Mouse (Mus musculus) embryonic facial prominence, embryonic 12.5 days (tissue): ENCODE results near the gene Edil3. TPM values are rescaled to one million over a fixed set of nuclear protein-coding genes. Genes with fewer than 3 reads are reported as not detected.
A peak's percentile ranks its signal among the peaks of the same experiment; 100 is the strongest.

Experiments used
- ATAC-seq: fragments of 200-750 bp; cut with Nextera tagmentation; 2 replicates; pipeline ENCODE4 v1.8.0; 2017; ENCODE audit not compliant: insufficient number of reproducible peaks, insufficient read depth, low FRiP score, low TSS enrichment
- H3K27ac ChIP-seq: fragments of 300-500 bp; sonication (generic); 2 replicates; pipeline ENCODE4 v1.5.1; 2016; ENCODE audit warnings: mild to moderate bottlenecking
- H3K27me3 ChIP-seq: fragments of 300-500 bp; sonication (generic); 2 replicates; pipeline ENCODE4 v1.6.1; 2016; ENCODE audit warnings: mild to moderate bottlenecking, moderate library complexity
- H3K36me3 ChIP-seq: fragments of 300-500 bp; sonication (generic); 2 replicates; pipeline ENCODE4 v1.6.1; 2016; ENCODE audit warnings: mild to moderate bottlenecking
- H3K4me1 ChIP-seq: fragments of 300-500 bp; sonication (generic); 2 replicates; pipeline ENCODE4 v1.6.1; 2016
- H3K4me2 ChIP-seq: fragments of 300-500 bp; sonication (generic); replicated peaks from 2 replicates; pipeline ENCODE4 v1.6.1; 2016; ENCODE audit warnings: mild to moderate bottlenecking, moderate library complexity
- H3K4me3 ChIP-seq: fragments of 300-500 bp; sonication (generic); 2 replicates; pipeline ENCODE4 v1.5.1; 2016; ENCODE audit warnings: mild to moderate bottlenecking
- H3K9ac ChIP-seq: fragments of 300-500 bp; sonication (generic); 2 replicates; pipeline ENCODE4 v1.6.1; 2016; ENCODE audit warnings: mild to moderate bottlenecking, moderate library complexity
- H3K9me3 ChIP-seq: fragments of 300-500 bp; sonication (generic); 2 replicates; pipeline ENCODE4 v1.6.1; 2016; ENCODE audit warnings: mild to moderate bottlenecking, moderate library complexity
- WGBS: fragments of 180-500 bp; shearing (Covaris S2); methylation state at CpG from one replicate; pipeline ENCODE4 v1.1.7; 2016; 5-methylcytosine and 5-hydroxymethylcytosine counted together
- polyA plus RNA-seq: library from polyadenylated mRNA; unstranded; fragments of >200 nt; fragmentation: Nextera tagmentation; extraction: Ambion mirVana; gene quantifications from 2 replicates; pipeline ENCODE4 v1.2.1, GENCODE M21; 2016

Gene Edil3
- 20.5 and 22.7 TPM in 2 replicates for polyA plus RNA-seq

- Histone ChIP-seq H3K27ac (peak within 1 kb of the TSS; percentile 67), H3K27me3 (no peaks in the 10 kb centered on the region), H3K9me3 (no peaks in the 10 kb centered on the region)
These were observed at the start of gene Edil3 for GRCm38 (mm10) chr13:88821440-88822331. TSS of gene Edil3 (plus strand) at chr13:88821472.

GRCm38 (mm10) chr13:88799186-88799585 lies 22.1 kb upstream of the Edil3 start:
- Histone ChIP-seq H3K4me3 (no peak overlapping the region), H3K27me3 (no peaks in the 10 kb centered on the region), H3K9me3 (no peaks in the 10 kb centered on the region), H3K9ac (no peak overlapping the region), H3K36me3 (no peaks in the 10 kb centered on the region), H3K4me2 (no peak overlapping the region), H3K27ac (no peak overlapping the region), H3K4me1 (no peaks in the 10 kb centered on the region)
- no peak for ATAC-seq
- WGBS = 88% methylated on average over 1 of the region's 1 CpGs

More at GRCm38 (mm10) chr13:88821440-88822331, at the start of gene Edil3:
- Histone ChIP-seq H3K4me2 (peak within 1 kb of the TSS; percentile 75), H3K9ac (peak within 1 kb of the TSS; percentile 75), H3K36me3 (no peaks in the 10 kb centered on the region), H3K4me1 (0 out of 2 replicates have a peak, but pooled peaks cover 3% of the 10 kb centered on the region), H3K4me3 (peak within 1 kb of the TSS; percentile 71)
- peak; percentile 81 for ATAC-seq
- under 1% methylated on average over 53 of the region's 60 CpGs for WGBS

- Histone ChIP-seq H3K36me3 (no peaks in the 10 kb centered on the region), H3K4me3 (no peak overlapping the region), H3K27ac (no peak overlapping the region), H3K4me2 (no peak overlapping the region), H3K9ac (no peak overlapping the region), H3K27me3 (no peaks in the 10 kb centered on the region), H3K4me1 (0 out of 2 replicates have a peak, but pooled peaks cover 3% of the 10 kb centered on the region), H3K9me3 (no peaks in the 10 kb centered on the region)
- no peak for ATAC-seq
- 88% methylated on average over 1 of the region's 1 CpGs for WGBS
These were observed 20.3 kb upstream of the Edil3 start for GRCm38 (mm10) chr13:88801006-88801405.

- Histone ChIP-seq H3K36me3 (no peaks in the 10 kb centered on the region), H3K27ac (no peak overlapping the region), H3K9ac (no peak overlapping the region), H3K4me3 (no peak overlapping the region), H3K27me3 (no peaks in the 10 kb centered on the region), H3K4me2 (no peak overlapping the region), H3K9me3 (no peaks in the 10 kb centered on the region), H3K4me1 (0 out of 2 replicates have a peak, but pooled peaks cover 3% of the 10 kb centered on the region)
- 60% methylated on average over 1 of the region's 1 CpGs for WGBS
- ATAC-seq = no peak
These were observed 15.4 kb upstream of the Edil3 start for GRCm38 (mm10) chr13:88805838-88806237.

GRCm38 (mm10) chr13:88806269-88806668 lies 15.0 kb upstream of the Edil3 start:
- Histone ChIP-seq H3K4me3 (no peak overlapping the region), H3K27ac (no peak overlapping the region), H3K9ac (no peak overlapping the region), H3K27me3 (no peaks in the 10 kb centered on the region), H3K4me2 (no peak overlapping the region), H3K36me3 (no peaks in the 10 kb centered on the region), H3K4me1 (0 out of 2 replicates have a peak, but pooled peaks cover 3% of the 10 kb centered on the region), H3K9me3 (no peaks in the 10 kb centered on the region)
- 87% methylated on average over 3 of the region's 3 CpGs for WGBS
- ATAC-seq = no peak

- no peak overlapping the region for H3K4me3 ChIP-seq
- H3K4me2 ChIP-seq = no peak overlapping the region
- no peak overlapping the region for H3K9ac ChIP-seq
- H3K27me3 ChIP-seq = no peaks in the 10 kb centered on the region
- ATAC-seq = no peak
- 0 out of 2 replicates have a peak, but pooled peaks cover 3% of the 10 kb centered on the region for H3K4me1 ChIP-seq
- H3K9me3 ChIP-seq = no peaks in the 10 kb centered on the region
- no peaks in the 10 kb centered on the region for H3K36me3 ChIP-seq
- 89% methylated on average over 1 of the region's 1 CpGs for WGBS
- no peak overlapping the region for H3K27ac ChIP-seq
These were observed 11.2 kb upstream of the Edil3 start for GRCm38 (mm10) chr13:88810097-88810496.

GRCm38 (mm10) chr13:88820686-88821308 lies 475 bp upstream of the Edil3 start:
- Histone ChIP-seq H3K4me3 (peak overlapping the region; percentile 71), H3K4me2 (peak overlapping the region; percentile 75), H3K36me3 (no peaks in the 10 kb centered on the region), H3K27ac (no peak overlapping the region), H3K4me1 (0 out of 2 replicates have a peak, but pooled peaks cover 3% of the 10 kb centered on the region), H3K9ac (peak overlapping the region; percentile 75; the same call in 1 of the 2 replicates), H3K27me3 (no peaks in the 10 kb centered on the region), H3K9me3 (no peaks in the 10 kb centered on the region)
- ATAC-seq = no peak
- WGBS = 11% methylated on average over 5 of the region's 5 CpGs

GRCm38 (mm10) chr13:88822332-88822895 lies 1.1 kb downstream of the Edil3 start:
- peak overlapping the region; percentile 71 for H3K4me3 ChIP-seq
- peak overlapping the region; percentile 75 for H3K4me2 ChIP-seq
- WGBS = 5% methylated on average over 10 of the region's 10 CpGs
- no peaks in the 10 kb centered on the region for H3K36me3 ChIP-seq
- ATAC-seq = no peak
- peak overlapping the region; percentile 75 for H3K9ac ChIP-seq
- H3K27me3 ChIP-seq = no peaks in the 10 kb centered on the region
- H3K27ac ChIP-seq = no peak overlapping the region
- H3K9me3 ChIP-seq = no peaks in the 10 kb centered on the region
- H3K4me1 ChIP-seq = 0 out of 2 replicates have a peak, but pooled peaks cover 3% of the 10 kb centered on the region

- H3K9me3 ChIP-seq = no peaks in the 10 kb centered on the region
- ATAC-seq = no peak
- H3K4me1 ChIP-seq = 0 out of 2 replicates have a peak, but pooled peaks cover 3% of the 10 kb centered on the region
- WGBS = 13% methylated on average over 10 of the region's 10 CpGs
- H3K27me3 ChIP-seq = no peaks in the 10 kb centered on the region
- no peak overlapping the region; the same call in 1 of the 2 replicates for H3K9ac ChIP-seq
- no peaks in the 10 kb centered on the region for H3K36me3 ChIP-seq
- H3K4me2 ChIP-seq = peak overlapping the region; percentile 75
- no peak overlapping the region for H3K27ac ChIP-seq
- peak overlapping the region; percentile 71 for H3K4me3 ChIP-seq
These were observed 1.8 kb downstream of the Edil3 start for GRCm38 (mm10) chr13:88822976-88823521.

GRCm38 (mm10) chr13:88823522-88824419 lies 2.5 kb downstream of the Edil3 start:
- ATAC-seq = peak; percentile 65
- Histone ChIP-seq H3K4me2 (peak overlapping the region; percentile 75), H3K36me3 (no peaks in the 10 kb centered on the region), H3K9me3 (no peaks in the 10 kb centered on the region), H3K9ac (peak overlapping the region; percentile 47), H3K4me3 (peak overlapping the region; percentile 71), H3K4me1 (0 out of 2 replicates have a peak, but pooled peaks cover 3% of the 10 kb centered on the region), H3K27ac (0 out of 2 replicates have a peak overlapping the region, but pooled peaks have one; percentile 6), H3K27me3 (no peaks in the 10 kb centered on the region)
- under 1% methylated on average over 25 of the region's 25 CpGs for WGBS
